Mouse (Mus musculus) olfactory bulb, adult 2 months (tissue): Measurements from ENCODE around the gene Zbtb22. TPM values are rescaled to one million over a fixed set of nuclear protein-coding genes. Genes with fewer than 3 reads are reported as not detected.
A peak's percentile ranks its signal among the peaks of the same experiment; 100 is the strongest.

Experiments used
- H3K27ac ChIP-seq: fragments of 200-500 bp; 2 replicates; pipeline ENCODE4 v1.5.1; 2012; ENCODE audit warnings: low read depth, low read length; ENCODE audit not compliant: insufficient read depth
- H3K4me1 ChIP-seq: fragments of 200-500 bp; 2 replicates; pipeline ENCODE4 v1.6.1; 2012; ENCODE audit warnings: low read length; ENCODE audit not compliant: control insufficient read depth, insufficient read depth
- H3K4me3 ChIP-seq: fragments of 200-500 bp; 2 replicates; pipeline ENCODE4 v1.5.1; 2012; ENCODE audit warnings: mild to moderate bottlenecking, low read depth, low read length, moderate library complexity; ENCODE audit not compliant: insufficient read depth
- CTCF ChIP-seq: fragments of 200-500 bp; IDR thresholded peaks from 2 replicates; pipeline ENCODE4 v1.5.1; 2012; ENCODE audit warnings: low read depth, mild to moderate bottlenecking, low read length, moderate library complexity; ENCODE audit not compliant: insufficient read depth
- POLR2A ChIP-seq: fragments of 200-500 bp; IDR thresholded peaks from 2 replicates; pipeline ENCODE4 v1.6.1; 2012; ENCODE audit warnings: mild to moderate bottlenecking, low read depth, low read length, moderate library complexity; ENCODE audit not compliant: insufficient read depth
- WGBS: fragments of 180-500 bp; shearing (Covaris S2); methylation state at CpG from one replicate; pipeline ENCODE4 v1.1.7; 2018; 5-methylcytosine and 5-hydroxymethylcytosine counted together
- polyA plus RNA-seq: library from polyadenylated mRNA; stranded (reverse); fragments of >200 nt; gene quantifications from 2 replicates; pipeline ENCODE4 v1.2.4, GENCODE M21; 2012; ENCODE audit warnings: low replicate concordance; ENCODE audit not compliant: missing spikeins, insufficient read depth, insufficient read length

Zbtb22 gene
- polyA plus RNA-seq, 1 experiment, result not detected

DNA sequence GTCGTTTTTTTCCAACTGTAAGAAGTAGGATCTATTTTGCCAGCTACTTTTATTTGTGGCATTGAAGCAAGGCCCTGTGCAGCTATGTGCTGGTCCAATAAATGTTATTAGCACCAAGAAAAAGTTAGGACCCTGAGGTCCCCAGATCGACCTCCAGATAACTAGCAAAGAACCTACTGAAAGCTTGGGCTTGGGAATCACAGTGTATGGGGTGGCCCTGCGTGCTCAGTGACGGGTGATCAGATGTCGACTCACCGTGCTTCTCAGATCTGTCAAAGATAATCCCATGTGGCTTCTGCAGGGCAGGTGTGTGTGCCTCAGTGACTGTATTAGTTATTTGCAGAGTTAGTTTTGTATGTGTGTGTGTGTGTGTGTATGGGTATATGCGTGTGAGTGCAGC, 5.7 kb downstream of the Zbtb22 start:
- Histone ChIP-seq H3K4me1 (peaks cover 30% of the 10 kb centered on the region), H3K4me3 (no peak overlapping the region), H3K27ac (no peak overlapping the region)
- 87% methylated on average over 7 of the region's 7 CpGs for WGBS
- TF ChIP-seq POLR2A, result no peak
- TF ChIP-seq CTCF, result no peak

DNA sequence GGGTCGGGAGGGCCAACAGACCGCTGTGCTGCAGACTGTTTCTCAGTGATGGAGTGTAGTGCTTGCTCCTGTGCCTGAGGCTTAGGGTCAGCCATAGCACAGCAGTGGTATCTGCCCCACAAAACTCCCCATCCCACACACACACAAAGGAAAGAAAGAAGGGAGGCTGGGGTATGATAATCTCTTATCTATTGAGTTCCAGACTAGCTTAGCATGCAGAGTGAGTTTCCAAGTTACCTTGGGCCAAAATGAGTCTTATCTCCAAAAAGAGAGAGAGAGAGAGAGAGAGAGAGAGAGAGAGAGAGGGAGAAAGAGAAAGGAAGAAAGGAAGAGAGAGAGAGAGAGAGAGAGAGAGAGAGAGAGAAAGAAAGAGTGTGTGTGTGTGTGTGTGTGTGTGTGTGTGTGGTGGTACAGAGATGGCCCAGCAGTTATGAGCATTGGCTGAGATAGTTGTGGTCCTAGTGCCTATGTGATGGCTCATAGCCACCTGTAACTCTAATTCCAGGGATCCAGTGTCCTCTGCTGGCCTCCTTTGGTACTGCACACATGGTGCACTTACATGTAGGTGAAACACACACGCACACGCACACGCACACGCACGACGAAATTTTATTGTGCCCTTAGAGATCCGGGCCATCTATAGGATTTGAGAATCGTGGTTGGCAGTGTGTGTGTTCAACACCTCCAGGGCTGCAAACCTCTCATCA, 9.0 kb downstream of the Zbtb22 start:
- WGBS, result 83% methylated on average over 10 of the region's 10 CpGs
- TF ChIP-seq POLR2A (no peak), CTCF (no peak)
- H3K4me3 ChIP-seq, result no peak overlapping the region
- H3K4me1 ChIP-seq, result peaks cover 15% of the 10 kb centered on the region
- no peak overlapping the region for H3K27ac ChIP-seq

DNA sequence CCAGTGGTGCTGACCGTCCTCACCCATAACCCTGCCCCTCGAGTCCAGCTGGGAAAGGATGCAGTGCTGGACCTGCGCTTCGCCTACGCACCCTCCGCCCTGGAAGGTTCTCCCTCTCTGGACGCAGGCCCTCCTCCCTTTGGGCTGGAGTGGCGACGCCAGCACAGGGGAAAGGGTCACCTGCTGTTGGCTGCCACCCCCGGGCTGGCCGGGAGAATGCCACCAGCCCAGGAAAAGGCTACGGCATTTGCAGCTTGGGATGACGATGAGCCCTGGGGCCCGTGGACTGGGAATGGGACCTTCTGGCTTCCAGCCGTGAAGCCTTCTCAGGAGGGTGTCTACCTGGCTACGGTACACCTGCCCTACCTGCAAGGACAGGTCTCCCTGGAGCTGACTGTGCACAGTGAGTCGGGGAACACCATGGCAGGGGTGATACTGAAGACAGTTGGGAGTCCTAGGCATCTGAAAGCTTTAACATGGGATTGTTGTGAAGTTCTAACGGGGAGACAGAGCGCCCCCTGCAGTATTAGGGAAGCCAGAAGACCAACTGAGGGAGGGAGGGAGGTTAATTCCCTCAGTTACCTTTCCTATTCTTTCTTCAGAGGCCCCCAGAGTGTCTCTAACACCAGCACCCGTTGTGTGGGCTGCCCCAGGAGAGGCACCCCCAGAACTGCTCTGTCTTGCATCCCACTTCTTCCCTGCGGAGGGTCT, 9.9 kb downstream of the Zbtb22 start:
- Histone ChIP-seq H3K27ac (no peak overlapping the region), H3K4me3 (no peak overlapping the region), H3K4me1 (peaks cover 8% of the 10 kb centered on the region)
- WGBS, result 83% methylated on average over 21 of the region's 21 CpGs
- TF ChIP-seq CTCF, result no peak

DNA sequence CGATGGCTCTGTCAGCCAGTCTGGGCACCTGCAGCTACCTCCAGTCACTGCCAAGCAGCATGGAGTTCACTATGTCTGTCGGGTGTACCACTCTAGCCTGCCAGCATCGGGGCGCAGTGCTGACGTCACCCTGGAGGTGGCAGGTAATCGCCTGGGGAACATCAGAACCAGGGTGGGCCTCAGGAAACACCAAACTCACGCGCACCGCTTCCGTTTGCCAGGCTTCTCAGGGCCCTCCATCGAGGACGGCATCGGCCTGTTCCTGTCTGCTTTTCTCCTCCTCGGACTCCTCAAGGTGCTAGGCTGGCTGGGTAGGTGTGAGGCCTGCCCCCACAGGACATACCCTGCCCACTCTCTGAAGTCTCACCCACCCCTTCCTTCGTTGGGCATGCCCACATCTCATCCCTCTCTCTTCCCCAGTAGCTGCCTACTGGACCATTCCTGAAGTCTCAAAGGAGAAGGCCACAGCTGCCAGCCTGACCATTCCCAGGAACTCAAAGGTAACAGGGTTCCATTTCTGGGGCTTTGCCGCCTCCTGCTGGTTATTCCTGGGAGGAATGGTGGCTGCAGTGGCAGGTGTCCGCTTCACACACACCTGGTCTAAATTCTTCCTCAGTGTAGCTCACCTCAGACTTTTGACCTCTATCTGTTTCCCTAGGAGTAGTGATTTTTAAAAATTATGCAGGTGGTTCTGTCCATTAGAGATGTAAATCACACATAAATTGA, 10.7 kb downstream of the Zbtb22 start:
- peaks cover 9% of the 10 kb centered on the region for H3K4me1 ChIP-seq
- WGBS, result 77% methylated on average over 17 of the region's 17 CpGs
- no peak overlapping the region for H3K4me3 ChIP-seq
- H3K27ac ChIP-seq, result no peak overlapping the region
- TF ChIP-seq POLR2A, result no peak
- no peak for TF ChIP-seq CTCF

DNA sequence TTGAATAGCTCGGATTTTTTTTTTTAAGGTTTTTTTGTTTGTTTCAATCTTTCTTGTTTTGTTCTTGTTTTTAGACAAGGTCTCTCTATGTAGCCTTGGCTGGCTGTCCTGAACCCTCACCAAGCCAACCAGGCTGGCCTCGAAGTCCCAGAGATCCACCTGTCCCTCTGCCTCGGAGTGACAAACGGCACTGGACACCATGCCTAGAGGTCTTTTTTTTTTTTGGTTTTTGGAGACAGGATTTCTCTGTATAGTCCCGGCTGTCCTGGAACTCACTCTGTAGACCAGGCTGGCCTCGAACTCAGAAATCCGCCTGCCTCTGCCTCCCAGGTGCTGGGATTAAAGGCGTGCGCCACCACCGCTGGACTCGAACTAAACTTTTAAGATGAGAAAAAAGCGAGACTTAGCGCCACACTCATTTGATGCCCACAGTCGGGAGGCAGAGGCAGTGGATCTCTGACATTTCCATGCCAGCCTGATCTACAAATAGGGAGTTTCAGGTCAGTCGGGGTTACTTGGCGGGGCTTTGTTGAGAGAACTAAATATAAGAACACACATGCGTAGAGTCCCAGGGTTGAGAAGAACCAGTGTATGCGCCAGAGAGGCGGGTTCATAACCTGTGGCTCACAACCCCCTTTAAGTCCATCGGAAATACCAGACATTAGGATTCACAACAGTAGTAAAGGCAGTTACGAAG, 12.7 kb downstream of the Zbtb22 start:
- no peak for TF ChIP-seq CTCF
- TF ChIP-seq POLR2A, result no peak
- no peak overlapping the region for H3K27ac ChIP-seq
- 55% methylated on average over 21 of the region's 21 CpGs for WGBS
- H3K4me1 ChIP-seq, result peaks cover 12% of the 10 kb centered on the region
- H3K4me3 ChIP-seq, result peak overlapping the region; percentile 77; the same call in 1 of the 2 replicates

DNA sequence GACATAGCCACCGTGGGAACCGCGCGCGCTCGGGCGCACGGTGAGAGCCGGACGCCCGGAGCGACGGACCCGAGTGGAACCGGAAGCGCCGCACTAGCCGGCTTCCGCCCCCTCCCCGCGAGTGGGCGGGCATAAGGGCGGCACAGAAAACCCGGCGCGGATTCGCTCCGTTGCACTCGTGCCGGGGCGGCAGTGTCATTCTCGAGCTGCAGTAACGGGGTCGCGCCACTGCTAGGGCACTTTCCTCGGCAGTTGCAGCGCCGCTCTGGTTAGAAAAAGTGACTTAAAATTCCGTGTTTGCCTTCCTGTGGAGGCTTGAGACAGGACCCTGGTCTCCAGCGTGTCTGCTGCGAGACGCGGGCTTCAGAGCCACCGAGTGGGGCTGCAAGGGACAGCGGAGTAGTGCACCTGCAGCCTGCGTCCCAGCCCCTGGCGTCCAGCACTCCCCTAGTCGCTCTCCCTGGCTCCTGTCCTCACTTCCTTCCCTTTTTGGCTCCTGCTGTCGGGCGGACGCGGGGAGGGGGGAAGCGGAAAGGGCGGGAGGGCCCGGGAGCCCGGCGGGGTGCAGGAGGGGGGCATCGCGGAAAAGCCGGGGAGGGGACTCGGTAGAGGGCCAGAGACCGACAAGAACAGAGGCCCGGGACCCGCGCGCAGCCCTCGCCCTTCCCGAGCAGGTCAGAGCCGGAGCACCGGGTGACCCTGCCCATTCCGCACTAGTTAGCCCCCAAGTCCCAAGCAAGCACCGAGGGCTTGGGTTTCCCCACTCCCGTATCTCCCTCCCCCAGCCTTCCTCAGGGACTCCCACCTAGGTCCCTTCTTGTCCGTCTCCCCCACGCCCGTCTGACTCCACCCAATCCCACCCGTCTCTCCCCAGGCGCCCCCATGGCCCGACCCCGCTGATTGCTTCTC, 13.9 kb downstream of the Zbtb22 start, which contains the start of gene Rgl2:
Rgl2 (plus strand) TSS at position 173 of the 909 bp plus-strand sequence.
- under 1% methylated on average over 80 of the region's 80 CpGs for WGBS
- no peak; the same call in 1 of the 2 replicates for TF ChIP-seq POLR2A
- TF ChIP-seq CTCF, result peak; percentile 56; the same call in 1 of the 2 replicates

DNA sequence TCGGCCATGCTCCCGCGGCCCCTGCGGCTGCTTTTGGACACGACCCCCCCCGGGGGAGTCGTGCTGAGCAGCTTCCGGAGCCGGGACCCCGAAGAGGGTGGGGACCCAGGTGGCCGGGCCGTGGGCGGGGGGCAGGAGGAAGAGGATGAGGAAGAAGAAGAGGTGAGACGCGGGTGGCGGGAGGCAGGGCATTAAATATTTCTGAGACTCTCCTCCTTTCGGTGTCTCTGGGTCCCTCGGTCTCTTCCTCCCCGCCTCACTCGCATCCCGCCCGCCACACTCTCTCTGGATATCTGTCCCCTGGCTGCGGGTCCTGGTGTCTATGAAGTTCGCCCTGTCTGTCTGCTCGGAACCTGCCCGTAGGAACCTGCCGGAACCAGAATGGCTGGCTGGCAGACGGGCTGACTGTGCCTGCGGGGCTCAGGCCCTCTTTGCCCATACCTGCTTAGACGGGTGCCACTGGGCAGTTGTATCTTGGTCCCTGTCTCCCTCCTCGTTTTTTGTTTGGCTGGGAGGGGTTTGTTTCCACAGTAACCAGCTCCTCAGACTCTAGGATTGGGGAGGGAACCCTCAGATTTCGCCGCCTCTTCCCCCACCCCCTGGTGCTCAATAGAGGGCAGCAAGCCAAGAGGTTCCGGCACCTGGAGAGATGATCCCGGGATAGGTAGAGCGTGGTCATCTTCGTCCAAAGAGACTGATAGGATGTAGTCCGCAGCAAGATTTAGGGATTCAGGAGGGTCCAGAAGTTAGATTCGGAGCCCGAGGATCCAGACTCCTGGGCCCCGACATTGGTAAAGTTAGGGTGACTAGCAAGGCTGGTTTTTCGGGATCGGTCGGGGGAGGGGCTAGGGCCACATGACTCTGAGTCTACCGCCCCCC, 14.8 kb downstream of the Zbtb22 start:
- H3K4me3 ChIP-seq, result peak overlapping the region; percentile 77
- H3K27ac ChIP-seq, result peak overlapping the region; percentile 42
- H3K4me1 ChIP-seq, result peaks cover 12% of the 10 kb centered on the region
- WGBS, result under 1% methylated on average over 45 of the region's 45 CpGs
- TF ChIP-seq POLR2A (no peak), CTCF (no peak)

More for the DNA sequence above, 13.9 kb downstream of the Zbtb22 start, which contains the start of gene Rgl2:
- Histone ChIP-seq H3K4me1 (peaks cover 12% of the 10 kb centered on the region), H3K27ac (peak within 1 kb of the TSS; percentile 73), H3K4me3 (peak within 1 kb of the TSS; percentile 77)
